Mouse (Mus musculus): Measurements from ENCODE around the gene Me1.
A peak's percentile ranks its signal among the peaks of the same experiment; 100 is the strongest.

Gene Me1

DNA sequence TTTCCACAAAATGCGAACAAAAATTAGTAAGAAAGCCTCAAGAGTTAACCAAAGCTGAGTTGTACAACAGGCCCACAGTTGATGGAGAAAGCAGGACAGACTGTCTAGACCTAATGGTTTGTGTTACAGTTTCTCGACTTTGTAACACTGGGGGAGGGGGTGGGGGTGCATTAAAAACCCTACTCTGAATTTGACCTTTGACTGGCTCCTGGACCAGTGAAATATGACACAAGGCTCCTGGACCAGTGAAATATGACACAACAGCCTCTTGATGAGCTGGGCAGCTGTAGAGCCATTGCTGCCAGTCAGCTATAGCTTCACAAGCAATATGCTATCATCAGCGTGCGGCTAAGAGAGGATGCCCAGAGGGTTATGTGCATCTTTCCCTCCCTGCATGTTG lies 37.4 kb downstream of the Me1 start:
- DNase-seq (ENCODE audit: low spot score in 2 of 2): no peak

GRCm38 (mm10) chr9:86652194-86652593 lies 43.6 kb downstream of the Me1 start:
- no peak for DNase-seq (ENCODE audit: low spot score in 2 of 2)

DNA sequence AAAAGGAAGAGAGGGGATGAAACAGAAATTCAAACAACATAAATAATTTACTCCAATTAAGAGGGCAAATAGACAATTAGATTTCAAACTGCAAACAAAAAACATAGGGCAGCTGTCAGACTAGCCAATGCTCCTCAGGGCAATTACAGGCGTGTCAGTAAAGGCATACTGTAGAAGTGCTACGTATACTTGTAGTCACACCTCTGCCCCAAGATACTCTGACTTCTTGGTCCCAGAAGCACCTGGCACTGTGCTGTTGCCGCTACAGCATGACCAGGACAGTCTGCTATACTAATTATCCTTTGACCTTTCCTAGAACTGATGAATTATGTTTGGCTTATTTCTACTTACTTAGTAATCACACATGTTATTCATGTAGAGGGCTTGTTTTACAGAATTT lies 44.5 kb downstream of the Me1 start:
- DNase-seq (ENCODE audit: low spot score in 2 of 2): no peak

- DNase-seq (ENCODE audit: low spot score in 2 of 2): no peak
These were observed 44.9 kb downstream of the Me1 start for GRCm38 (mm10) chr9:86650822-86651221.

DNA sequence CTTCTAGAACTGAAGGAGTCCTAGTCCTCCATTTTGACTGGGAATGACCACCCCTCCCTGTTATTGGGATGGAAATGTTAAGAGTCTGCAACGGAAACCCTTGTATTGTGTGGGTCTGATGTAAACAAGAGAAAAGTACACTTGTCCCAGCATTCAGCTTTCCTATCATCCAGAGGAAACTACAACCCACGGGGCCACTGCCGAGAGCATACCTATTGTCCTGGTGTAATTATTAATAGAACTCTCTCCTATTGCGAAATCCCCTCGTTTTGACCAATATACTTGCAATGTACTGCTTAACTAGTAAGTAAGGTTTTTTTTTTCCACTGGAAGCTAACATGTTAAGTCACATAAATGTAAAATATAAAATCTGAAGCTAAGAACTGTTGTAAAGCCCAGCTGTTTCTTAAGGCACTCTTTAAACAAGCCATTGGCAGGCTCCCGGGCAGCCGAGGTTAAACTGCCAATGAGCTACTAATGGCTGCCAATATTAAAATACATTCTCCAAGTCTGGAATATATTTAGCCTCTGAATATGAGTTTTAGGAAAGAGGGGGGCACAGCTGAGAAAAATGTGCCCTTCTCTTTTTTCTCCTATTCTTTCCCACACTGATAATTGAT lies 47.7 kb downstream of the Me1 start:
- DNase-seq (ENCODE audit: low spot score in 2 of 2): no peak

GRCm38 (mm10) chr9:86646807-86647206 lies 48.9 kb downstream of the Me1 start:
- no peak for DNase-seq (ENCODE audit: low spot score in 2 of 2)

DNA sequence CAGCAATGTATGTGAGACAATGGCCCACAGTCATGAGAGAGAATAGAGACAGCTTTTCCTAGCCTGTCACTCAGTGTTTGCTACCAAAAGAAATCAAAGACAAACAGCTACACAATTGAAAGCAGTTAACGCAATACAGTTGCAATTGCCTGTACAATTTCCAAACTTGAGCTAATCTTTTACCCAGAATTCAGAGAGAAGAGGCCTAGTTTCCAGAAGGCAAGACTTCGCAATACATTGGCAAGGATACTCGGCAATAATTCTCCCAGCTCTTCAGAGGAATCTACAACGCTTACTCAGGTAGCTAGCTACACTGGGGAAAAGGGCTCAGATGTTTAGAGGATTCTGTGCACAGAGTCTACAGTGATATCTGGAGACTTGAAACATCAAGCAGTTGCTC lies 52.3 kb downstream of the Me1 start:
- no peak for DNase-seq (ENCODE audit: low spot score in 2 of 2)

- no peak for DNase-seq (ENCODE audit: low spot score in 2 of 2)
These were observed 57.0 kb downstream of the Me1 start for GRCm38 (mm10) chr9:86638771-86639170.

GRCm38 (mm10) chr9:86631153-86631552 lies 64.6 kb downstream of the Me1 start:
- DNase-seq (ENCODE audit: low spot score in 2 of 2): no peak

DNA sequence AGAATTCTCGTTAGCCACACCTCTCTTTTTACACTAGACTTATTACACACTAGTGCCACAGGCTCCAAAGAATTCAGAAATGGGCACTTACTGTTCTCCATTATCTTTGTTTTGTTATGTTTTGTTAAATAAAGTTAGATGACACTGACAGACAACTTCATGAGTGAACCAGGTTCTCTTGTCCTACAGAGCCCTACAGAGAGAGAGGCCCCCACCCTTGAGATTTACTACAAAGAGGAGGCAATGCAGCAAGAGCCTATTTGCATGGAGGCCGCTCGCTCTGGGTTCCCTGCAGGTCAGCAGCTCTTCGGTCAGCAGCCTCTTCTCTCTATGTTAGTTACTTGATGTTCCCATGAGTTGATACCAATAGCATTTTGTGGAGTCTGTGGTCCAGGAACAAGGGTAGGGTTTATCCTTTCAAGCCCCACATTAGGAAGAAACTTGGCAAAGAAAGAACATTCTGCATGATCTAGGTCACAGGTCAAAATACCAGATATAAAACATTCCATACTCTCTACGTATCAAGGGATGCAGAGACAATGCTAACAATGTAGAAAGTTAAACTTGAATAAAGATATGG lies 65.3 kb downstream of the Me1 start:
- DNase-seq (ENCODE audit: low spot score in 2 of 2): no peak

- DNase-seq (ENCODE audit: low spot score in 2 of 2): no peak
These were observed 66.4 kb downstream of the Me1 start for GRCm38 (mm10) chr9:86629379-86629778.

GRCm38 (mm10) chr9:86627745-86628496 lies 67.8 kb downstream of the Me1 start:
- DNase-seq (ENCODE audit: low spot score in 2 of 2): peak; percentile 41 to 50

- no peak for DNase-seq (ENCODE audit: low spot score in 2 of 2)
These were observed 68.8 kb downstream of the Me1 start for GRCm38 (mm10) chr9:86626906-86627305.

- DNase-seq (ENCODE audit: low spot score in 2 of 2): peak in 1 of 2 experiments; percentile 42
These were observed 71.0 kb downstream of the Me1 start for GRCm38 (mm10) chr9:86624781-86625180.

DNA sequence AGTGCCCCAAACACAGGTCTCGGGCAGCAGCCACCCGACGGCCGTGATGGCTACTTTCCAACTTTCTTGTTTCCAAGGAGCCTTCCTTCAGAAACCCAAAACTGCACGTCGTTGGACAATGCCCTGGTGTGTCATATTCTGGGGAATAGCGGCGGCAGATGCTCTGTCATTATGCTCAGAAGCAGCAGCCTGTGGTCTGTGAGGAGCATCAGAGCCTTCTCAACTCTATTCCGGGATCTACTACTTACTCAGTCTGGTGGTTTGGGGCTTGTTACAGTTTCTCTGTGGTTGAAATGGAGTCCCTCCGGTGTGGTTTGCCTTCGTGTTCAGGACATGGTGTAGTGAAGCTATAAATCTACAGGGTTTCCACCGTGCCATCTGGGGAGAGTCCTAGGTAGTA lies 71.7 kb downstream of the Me1 start:
- no peak for DNase-seq (ENCODE audit: low spot score in 2 of 2)

- no peak for DNase-seq (ENCODE audit: low spot score in 2 of 2)
These were observed 73.7 kb downstream of the Me1 start for GRCm38 (mm10) chr9:86622062-86622461.

DNA sequence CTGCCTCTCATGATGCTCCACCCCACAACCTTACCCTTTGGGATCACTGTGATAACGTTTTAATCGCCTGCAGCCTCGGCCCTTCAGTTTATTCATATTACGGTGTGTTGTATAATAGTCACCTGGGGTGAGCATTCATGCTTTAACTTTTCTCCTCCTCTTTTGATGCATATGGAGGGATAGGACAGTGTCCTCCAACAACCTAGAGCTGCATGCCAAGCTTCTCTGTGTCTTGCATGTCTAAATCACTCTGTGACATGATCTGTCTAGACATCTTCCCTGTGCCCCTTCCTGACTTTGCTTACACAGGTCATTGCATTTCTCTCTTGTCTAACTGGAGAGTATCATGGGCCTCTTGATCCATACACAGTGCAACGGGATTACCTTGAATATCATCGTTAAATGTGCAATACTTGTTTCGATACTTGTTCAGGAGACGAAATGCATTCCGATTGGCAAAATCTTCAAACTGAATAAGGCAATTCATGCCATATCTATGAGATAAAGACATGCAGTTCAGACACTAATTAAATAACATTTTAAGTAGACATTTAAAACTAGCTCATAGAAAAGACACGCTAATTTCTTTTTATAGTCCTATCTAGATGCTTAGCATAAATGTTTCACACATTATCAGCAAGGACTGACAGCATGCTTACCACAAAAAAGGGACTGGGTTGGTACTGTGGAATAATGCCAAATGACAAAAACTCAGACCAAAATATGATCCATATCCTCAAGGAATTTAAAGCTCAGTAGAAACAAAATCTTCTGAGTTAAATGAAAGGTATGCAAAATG lies 76.2 kb downstream of the Me1 start:
- DNase-seq (ENCODE audit: low spot score in 2 of 2): no peak

DNA sequence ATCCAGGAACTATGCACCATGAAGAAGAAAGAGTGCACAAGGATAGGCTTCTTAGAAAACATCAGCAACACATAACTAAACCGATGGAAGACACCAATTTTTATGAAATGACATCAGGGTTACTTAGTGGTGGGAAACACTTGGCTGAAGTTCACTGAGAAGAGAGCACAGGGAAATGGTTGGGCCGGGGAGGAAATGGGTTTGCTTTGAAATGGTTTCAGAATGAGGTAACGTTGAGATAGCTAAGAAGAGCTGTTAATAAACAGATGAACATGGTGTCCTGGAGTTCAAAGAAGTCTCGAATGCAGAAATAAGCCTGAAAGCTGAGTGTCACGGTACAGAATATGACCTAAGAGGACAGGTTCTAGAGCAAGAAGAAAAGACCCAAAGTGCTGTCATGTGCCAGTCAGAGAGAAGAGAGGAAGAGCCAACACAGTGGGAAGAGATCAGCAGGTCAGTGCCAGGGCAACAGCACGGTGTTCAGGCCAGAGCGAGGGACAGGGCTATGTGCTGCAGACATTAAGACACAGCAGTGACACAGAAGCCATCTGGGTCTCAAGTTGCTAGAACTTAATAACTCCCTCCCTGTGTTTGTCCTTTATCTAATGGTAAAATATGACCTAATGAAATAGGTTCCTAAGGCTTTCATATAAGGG lies 77.8 kb downstream of the Me1 start:
- no peak for DNase-seq (ENCODE audit: low spot score in 2 of 2)

GRCm38 (mm10) chr9:86615765-86616164 lies 80.0 kb downstream of the Me1 start:
- no peak for DNase-seq (ENCODE audit: low spot score in 2 of 2)

DNA sequence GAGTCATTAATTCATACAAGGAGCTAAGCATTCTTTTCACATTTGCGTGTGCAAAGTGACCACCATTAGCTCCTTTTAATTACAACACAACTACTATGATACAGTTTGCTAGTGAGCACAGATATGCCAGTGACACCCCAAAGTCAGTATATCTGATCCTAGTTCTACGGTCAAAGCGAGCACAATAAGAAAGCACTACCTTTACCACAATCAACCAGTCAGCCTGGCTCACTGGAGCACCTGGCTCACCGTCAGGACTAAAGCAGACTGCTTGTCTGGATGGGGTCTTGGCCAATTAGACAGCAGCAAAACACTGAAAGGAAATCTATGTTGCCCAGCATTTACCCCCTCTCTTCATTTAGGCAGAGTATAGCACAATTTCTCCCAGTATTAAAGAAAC lies 83.7 kb downstream of the Me1 start:
- DNase-seq (ENCODE audit: low spot score in 2 of 2): no peak

GRCm38 (mm10) chr9:86605776-86606175 lies 90.0 kb downstream of the Me1 start:
- no peak for DNase-seq (ENCODE audit: low spot score in 2 of 2)

All from right cerebral cortex, adult 2 months (tissue).